Mouse (Mus musculus): Measurements from ENCODE around the gene Tppp3. TPM values are rescaled to one million over a fixed set of nuclear protein-coding genes. Genes with fewer than 3 reads are reported as not detected.

Tppp3 gene
- polyA plus RNA-seq, 1 experiment from 2014 or later = 38.7 TPM

GRCm38 (mm10) chr8:105448596-105448995 is 22.7 kb downstream of the Tppp3 start:
- H3K4me3 ChIP-seq (ENCODE audit: low read length) = no peak overlapping the region
- no peak overlapping the region for H3K9ac ChIP-seq (ENCODE audit: low read length)
- no peak overlapping the region for H3K4me2 ChIP-seq (ENCODE audit: low read depth, low read length)
- no peaks in the 10 kb centered on the region for H3K36me3 ChIP-seq (ENCODE audit: control insufficient read depth, insufficient read depth)
- no peak for ATAC-seq (replicated peaks; ENCODE audit: extremely low read depth, insufficient read depth, low FRiP score)
- no peaks in the 10 kb centered on the region for H3K9me3 ChIP-seq (replicated peaks; ENCODE audit: control insufficient read depth, low read length)
- H3K27ac ChIP-seq (ENCODE audit: low read length) = no peak overlapping the region
- no peaks in the 10 kb centered on the region; the same call in 1 of the 2 replicates for H3K27me3 ChIP-seq (ENCODE audit: control insufficient read depth, insufficient read depth, low read length)
- 75% methylated on average over 5 of the region's 5 CpGs for WGBS
- H3K4me1 ChIP-seq (ENCODE audit: control insufficient read depth, insufficient read depth, low read length) = 0 out of 2 replicates have a peak, but pooled peaks cover 3% of the 10 kb centered on the region

GRCm38 (mm10) chr8:105448188-105448587 is 23.1 kb downstream of the Tppp3 start:
- no peaks in the 10 kb centered on the region; the same call in 1 of the 2 replicates for H3K27me3 ChIP-seq (ENCODE audit: control insufficient read depth, insufficient read depth, low read length)
- H3K36me3 ChIP-seq (ENCODE audit: control insufficient read depth, insufficient read depth) = no peaks in the 10 kb centered on the region
- ATAC-seq (replicated peaks; ENCODE audit: extremely low read depth, insufficient read depth, low FRiP score) = no peak
- H3K4me1 ChIP-seq (ENCODE audit: control insufficient read depth, insufficient read depth, low read length) = 0 out of 2 replicates have a peak, but pooled peaks cover 2% of the 10 kb centered on the region
- WGBS = 82% methylated on average over 3 of the region's 3 CpGs
- no peak overlapping the region for H3K4me3 ChIP-seq (ENCODE audit: low read length)
- no peak overlapping the region for H3K4me2 ChIP-seq (ENCODE audit: low read depth, low read length)
- no peaks in the 10 kb centered on the region for H3K9me3 ChIP-seq (replicated peaks; ENCODE audit: control insufficient read depth, low read length)
- H3K9ac ChIP-seq (ENCODE audit: low read length) = no peak overlapping the region
- H3K27ac ChIP-seq (ENCODE audit: low read length) = no peak overlapping the region

- Histone ChIP-seq H3K4me1 (ENCODE audit: control insufficient read depth, insufficient read depth, low read length) (no peaks in the 10 kb centered on the region), H3K9me3 (replicated peaks; ENCODE audit: control insufficient read depth, low read length) (no peaks in the 10 kb centered on the region), H3K36me3 (ENCODE audit: control insufficient read depth, insufficient read depth) (no peaks in the 10 kb centered on the region), H3K27me3 (ENCODE audit: control insufficient read depth, insufficient read depth, low read length) (no peaks in the 10 kb centered on the region; the same call in 1 of the 2 replicates), H3K9ac (ENCODE audit: low read length) (no peak overlapping the region), H3K4me3 (ENCODE audit: low read length) (no peak overlapping the region), H3K4me2 (ENCODE audit: low read depth, low read length) (peak overlapping the region; percentile 22; the same call in 1 of the 2 replicates), H3K27ac (ENCODE audit: low read length) (no peak overlapping the region)
- no peak for ATAC-seq (replicated peaks; ENCODE audit: extremely low read depth, insufficient read depth, low FRiP score)
- 38% methylated on average over 4 of the region's 4 CpGs for WGBS
Observed at GRCm38 (mm10) chr8:105446127-105446552, 25.2 kb downstream of the Tppp3 start.

- Histone ChIP-seq H3K27me3 (ENCODE audit: control insufficient read depth, insufficient read depth, low read length) (no peaks in the 10 kb centered on the region; the same call in 1 of the 2 replicates), H3K9me3 (replicated peaks; ENCODE audit: control insufficient read depth, low read length) (no peaks in the 10 kb centered on the region), H3K4me3 (ENCODE audit: low read length) (no peak overlapping the region), H3K4me1 (ENCODE audit: control insufficient read depth, insufficient read depth, low read length) (no peaks in the 10 kb centered on the region), H3K4me2 (ENCODE audit: low read depth, low read length) (no peak overlapping the region), H3K9ac (ENCODE audit: low read length) (no peak overlapping the region), H3K36me3 (ENCODE audit: control insufficient read depth, insufficient read depth) (no peaks in the 10 kb centered on the region), H3K27ac (ENCODE audit: low read length) (0 out of 2 replicates have a peak overlapping the region, but pooled peaks have one; percentile 16)
- WGBS = 34% methylated on average over 11 of the region's 11 CpGs
- ATAC-seq (replicated peaks; ENCODE audit: extremely low read depth, insufficient read depth, low FRiP score) = no peak
Observed at GRCm38 (mm10) chr8:105445296-105446126, 25.8 kb downstream of the Tppp3 start.

- Histone ChIP-seq H3K9me3 (replicated peaks; ENCODE audit: control insufficient read depth, low read length) (no peaks in the 10 kb centered on the region), H3K36me3 (ENCODE audit: control insufficient read depth, insufficient read depth) (no peaks in the 10 kb centered on the region), H3K4me2 (ENCODE audit: low read depth, low read length) (no peak overlapping the region), H3K4me3 (ENCODE audit: low read length) (no peak overlapping the region), H3K27me3 (ENCODE audit: control insufficient read depth, insufficient read depth, low read length) (no peaks in the 10 kb centered on the region; the same call in 1 of the 2 replicates), H3K4me1 (ENCODE audit: control insufficient read depth, insufficient read depth, low read length) (no peaks in the 10 kb centered on the region), H3K9ac (ENCODE audit: low read length) (no peak overlapping the region), H3K27ac (ENCODE audit: low read length) (no peak overlapping the region)
- no peak for ATAC-seq (replicated peaks; ENCODE audit: extremely low read depth, insufficient read depth, low FRiP score)
- WGBS = 88% methylated on average over 5 of the region's 5 CpGs
Observed at GRCm38 (mm10) chr8:105442661-105443060, 28.7 kb downstream of the Tppp3 start.

GRCm38 (mm10) chr8:105441433-105441832 is 29.9 kb downstream of the Tppp3 start:
- Histone ChIP-seq H3K4me3 (ENCODE audit: low read length) (no peak overlapping the region), H3K27me3 (ENCODE audit: control insufficient read depth, insufficient read depth, low read length) (no peaks in the 10 kb centered on the region; the same call in 1 of the 2 replicates), H3K9me3 (replicated peaks; ENCODE audit: control insufficient read depth, low read length) (no peaks in the 10 kb centered on the region), H3K27ac (ENCODE audit: low read length) (no peak overlapping the region), H3K9ac (ENCODE audit: low read length) (no peak overlapping the region), H3K4me2 (ENCODE audit: low read depth, low read length) (no peak overlapping the region), H3K36me3 (ENCODE audit: control insufficient read depth, insufficient read depth) (no peaks in the 10 kb centered on the region), H3K4me1 (ENCODE audit: control insufficient read depth, insufficient read depth, low read length) (peaks cover 6% of the 10 kb centered on the region; the same call in 1 of the 2 replicates)
- ATAC-seq (replicated peaks; ENCODE audit: extremely low read depth, insufficient read depth, low FRiP score) = no peak
- WGBS = 12% methylated on average over 6 of the region's 6 CpGs

- Histone ChIP-seq H3K36me3 (ENCODE audit: control insufficient read depth, insufficient read depth) (no peaks in the 10 kb centered on the region), H3K27ac (ENCODE audit: low read length) (no peak overlapping the region), H3K9me3 (replicated peaks; ENCODE audit: control insufficient read depth, low read length) (no peaks in the 10 kb centered on the region), H3K9ac (ENCODE audit: low read length) (no peak overlapping the region), H3K4me3 (ENCODE audit: low read length) (no peak overlapping the region), H3K4me1 (ENCODE audit: control insufficient read depth, insufficient read depth, low read length) (peaks cover 6% of the 10 kb centered on the region; the same call in 1 of the 2 replicates), H3K27me3 (ENCODE audit: control insufficient read depth, insufficient read depth, low read length) (no peaks in the 10 kb centered on the region), H3K4me2 (ENCODE audit: low read depth, low read length) (no peak overlapping the region)
- WGBS = 48% methylated on average over 5 of the region's 5 CpGs
- ATAC-seq (replicated peaks; ENCODE audit: extremely low read depth, insufficient read depth, low FRiP score) = no peak
Observed at GRCm38 (mm10) chr8:105438865-105439264, 32.5 kb downstream of the Tppp3 start.

GRCm38 (mm10) chr8:105437078-105437748 is 34.1 kb downstream of the Tppp3 start:
- Histone ChIP-seq H3K36me3 (ENCODE audit: control insufficient read depth, insufficient read depth) (no peaks in the 10 kb centered on the region), H3K4me1 (ENCODE audit: control insufficient read depth, insufficient read depth, low read length) (peaks cover 6% of the 10 kb centered on the region; the same call in 1 of the 2 replicates), H3K27ac (ENCODE audit: low read length) (no peak overlapping the region), H3K4me3 (ENCODE audit: low read length) (no peak overlapping the region), H3K27me3 (ENCODE audit: control insufficient read depth, insufficient read depth, low read length) (no peaks in the 10 kb centered on the region), H3K9me3 (replicated peaks; ENCODE audit: control insufficient read depth, low read length) (no peaks in the 10 kb centered on the region), H3K4me2 (ENCODE audit: low read depth, low read length) (no peak overlapping the region), H3K9ac (ENCODE audit: low read length) (no peak overlapping the region)
- ATAC-seq (replicated peaks; ENCODE audit: extremely low read depth, insufficient read depth, low FRiP score) = peak; percentile 55; the same call in 1 of the 2 replicates
- WGBS = 60% methylated on average over 5 of the region's 5 CpGs

- Histone ChIP-seq H3K4me3 (ENCODE audit: low read length) (no peak overlapping the region), H3K9me3 (replicated peaks; ENCODE audit: control insufficient read depth, low read length) (no peaks in the 10 kb centered on the region), H3K27me3 (ENCODE audit: control insufficient read depth, insufficient read depth, low read length) (no peaks in the 10 kb centered on the region), H3K36me3 (ENCODE audit: control insufficient read depth, insufficient read depth) (no peaks in the 10 kb centered on the region), H3K9ac (ENCODE audit: low read length) (no peak overlapping the region), H3K4me2 (ENCODE audit: low read depth, low read length) (no peak overlapping the region), H3K4me1 (ENCODE audit: control insufficient read depth, insufficient read depth, low read length) (peaks cover 6% of the 10 kb centered on the region; the same call in 1 of the 2 replicates), H3K27ac (ENCODE audit: low read length) (no peak overlapping the region)
- WGBS = 73% methylated on average over 5 of the region's 5 CpGs
- no peak for ATAC-seq (replicated peaks; ENCODE audit: extremely low read depth, insufficient read depth, low FRiP score)
Observed at GRCm38 (mm10) chr8:105436218-105436617, 35.1 kb downstream of the Tppp3 start.
